Mouse (Mus musculus) embryonic facial prominence, embryonic 14.5 days (tissue): ENCODE measurements at regions not wholly inside any gene's neighbourhood (a gene's known extent, or its start where the extent isn't known, plus 50 kb on each side); places are given as distances from the start of the nearest gene placed in this dataset.

Source experiments
- ATAC-seq: fragments of 200-750 bp; cut with Nextera tagmentation; 2 replicates; pipeline ENCODE4 v1.8.0; 2017; ENCODE audit warnings: low read depth, moderate number of reproducible peaks, moderate TSS enrichment
- DNase-seq: peaks from one replicate; pipeline ENCODE4 v3.0.0-alpha.2; 2015; ENCODE audit warnings: low spot score
- H3K27ac ChIP-seq: fragments of 300-500 bp; sonication (generic); replicated peaks from 2 replicates; pipeline ENCODE4 v1.5.1; 2014; ENCODE audit warnings: low read depth, mild to moderate bottlenecking, low read length, moderate library complexity
- H3K27me3 ChIP-seq: fragments of 300-500 bp; sonication (generic); replicated peaks from 2 replicates; pipeline ENCODE4 v1.6.1; 2014; ENCODE audit warnings: low read length; ENCODE audit not compliant: control insufficient read depth, insufficient read depth
- H3K36me3 ChIP-seq: fragments of 300-500 bp; sonication (generic); 2 replicates; pipeline ENCODE4 v1.6.1; 2014; ENCODE audit warnings: low read length, mixed read lengths; ENCODE audit not compliant: control insufficient read depth, insufficient read depth
- H3K4me1 ChIP-seq: fragments of 300-500 bp; sonication (generic); 2 replicates; pipeline ENCODE4 v1.6.1; 2014; ENCODE audit warnings: antibody characterized with exemption, low read length; ENCODE audit not compliant: control insufficient read depth, insufficient read depth
- H3K4me2 ChIP-seq: fragments of 300-500 bp; sonication (generic); 2 replicates; pipeline ENCODE4 v1.6.1; 2014; ENCODE audit warnings: low read depth, mild to moderate bottlenecking, low read length, moderate library complexity, mixed read lengths
- H3K4me3 ChIP-seq: fragments of 300-500 bp; sonication (generic); 2 replicates; pipeline ENCODE4 v1.5.1; 2014; ENCODE audit warnings: low read depth, mild to moderate bottlenecking, low read length
- H3K9ac ChIP-seq: fragments of 300-500 bp; sonication (generic); 2 replicates; pipeline ENCODE4 v1.6.1; 2014; ENCODE audit warnings: low read depth, mild to moderate bottlenecking, low read length, moderate library complexity, mixed read lengths
- H3K9me3 ChIP-seq: fragments of 300-500 bp; sonication (generic); 2 replicates; pipeline ENCODE4 v1.6.1; 2016; ENCODE audit warnings: low read length; ENCODE audit not compliant: control insufficient read depth
- WGBS: fragments of 180-500 bp; shearing (Covaris S2); extraction: QIAGEN DNeasy Blood & Tissue Kit; methylation state at CpG from one replicate; pipeline ENCODE4 v1.1.7; 2014; 5-methylcytosine and 5-hydroxymethylcytosine counted together

DNA sequence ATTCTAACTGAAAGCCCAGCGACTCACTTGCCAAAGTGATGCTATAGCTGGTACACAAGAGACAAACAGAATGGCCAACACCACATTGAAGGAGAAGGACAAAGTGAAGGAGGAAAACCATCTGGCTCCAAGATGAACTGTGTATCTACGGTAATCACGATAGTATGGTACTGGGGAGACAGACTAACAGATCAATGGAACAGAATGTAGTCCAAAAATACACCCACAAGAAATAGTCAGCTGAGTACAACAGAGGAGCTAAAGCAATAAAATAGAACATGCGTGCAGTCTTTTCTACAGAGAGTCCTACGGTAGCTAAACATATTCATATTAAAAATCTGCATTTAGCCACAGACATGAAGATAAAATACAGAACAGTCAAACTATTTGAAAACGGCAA lies 92.4 kb upstream of the Tmem150c start:
- WGBS, result 84% methylated on average over 6 of the region's 6 CpGs

DNA sequence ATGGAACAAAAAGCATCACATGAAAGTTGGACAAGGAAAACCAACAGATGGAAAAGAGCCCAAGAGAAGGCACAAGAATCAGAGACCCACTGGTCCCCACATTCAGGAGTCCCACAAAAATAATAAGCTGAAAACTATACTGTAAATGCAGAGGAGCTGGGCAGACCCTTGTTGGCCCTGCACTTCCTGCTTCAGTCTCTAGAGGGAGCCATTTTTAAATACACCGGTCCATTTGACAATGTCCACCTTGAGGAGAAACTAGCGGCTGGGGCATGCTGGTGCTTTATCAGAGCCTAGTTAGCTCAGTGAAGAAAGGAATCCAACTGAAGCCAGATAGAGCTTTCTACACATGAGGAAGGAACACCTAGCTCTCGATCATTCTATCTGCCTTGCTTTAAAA lies 90.1 kb upstream of the Tmem150c start:
- WGBS, result 51% methylated on average over 3 of the region's 3 CpGs
- DNase-seq (no peak), ATAC-seq (no peak)
- no peaks in the 10 kb centered on the region for H3K36me3 ChIP-seq
- no peaks in the 10 kb centered on the region for H3K9me3 ChIP-seq
- no peak overlapping the region for H3K9ac ChIP-seq
- no peak overlapping the region for H3K4me2 ChIP-seq
- H3K4me3 ChIP-seq, result no peak overlapping the region
- no peak overlapping the region for H3K27ac ChIP-seq
- H3K27me3 ChIP-seq, result no peaks in the 10 kb centered on the region
- peaks cover 3% of the 10 kb centered on the region; the same call in 1 of the 2 replicates for H3K4me1 ChIP-seq

More for the DNA sequence above, 92.4 kb upstream of the Tmem150c start:
- Histone ChIP-seq H3K27ac (no peak overlapping the region), H3K27me3 (no peaks in the 10 kb centered on the region), H3K36me3 (no peaks in the 10 kb centered on the region), H3K4me2 (no peak overlapping the region), H3K9ac (no peak overlapping the region), H3K4me1 (peaks cover 7% of the 10 kb centered on the region; the same call in 1 of the 2 replicates), H3K9me3 (no peaks in the 10 kb centered on the region), H3K4me3 (no peak overlapping the region)
- no peak for ATAC-seq
- no peak for DNase-seq

GRCm38 (mm10) chr5:100248611-100249010 lies 89.0 kb upstream of the Tmem150c start:
- WGBS, result 59% methylated on average over 5 of the region's 5 CpGs

GRCm38 (mm10) chr5:100246709-100247108 lies 87.1 kb upstream of the Tmem150c start:
- Histone ChIP-seq H3K4me2 (no peak overlapping the region), H3K27me3 (no peaks in the 10 kb centered on the region), H3K4me1 (no peaks in the 10 kb centered on the region), H3K9me3 (no peaks in the 10 kb centered on the region), H3K4me3 (no peak overlapping the region), H3K36me3 (no peaks in the 10 kb centered on the region), H3K9ac (no peak overlapping the region), H3K27ac (no peak overlapping the region)
- DNase-seq (no peak), ATAC-seq (no peak)
- 95% methylated on average over 2 of the region's 2 CpGs for WGBS

More at GRCm38 (mm10) chr5:100248611-100249010, 89.0 kb upstream of the Tmem150c start:
- Histone ChIP-seq H3K4me1 (no peaks in the 10 kb centered on the region), H3K36me3 (no peaks in the 10 kb centered on the region), H3K9ac (no peak overlapping the region), H3K4me3 (no peak overlapping the region), H3K4me2 (no peak overlapping the region), H3K27ac (no peak overlapping the region), H3K9me3 (no peaks in the 10 kb centered on the region), H3K27me3 (no peaks in the 10 kb centered on the region)
- ATAC-seq (no peak), DNase-seq (no peak)

DNA sequence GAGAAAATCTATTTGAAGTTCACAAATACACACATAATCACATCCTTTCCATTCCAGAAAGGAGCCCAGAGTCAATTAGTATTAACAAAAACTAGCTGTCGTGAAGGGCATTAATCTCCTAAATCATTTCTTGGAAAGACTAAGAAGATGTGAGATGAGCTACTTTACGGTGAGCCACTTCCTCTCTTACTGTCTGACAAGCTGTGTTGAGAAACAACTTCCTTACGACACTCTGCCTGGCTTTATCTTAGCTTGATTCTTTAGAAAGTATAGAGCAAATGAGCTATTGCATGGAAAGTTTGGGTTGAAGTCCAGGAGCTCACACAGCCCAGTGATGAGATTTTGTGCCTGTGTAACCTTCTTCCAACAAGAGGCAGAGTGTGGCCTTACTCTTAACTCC lies 85.2 kb upstream of the Tmem150c start:
- H3K36me3 ChIP-seq, result no peaks in the 10 kb centered on the region
- H3K9me3 ChIP-seq, result no peaks in the 10 kb centered on the region
- DNase-seq, result no peak
- H3K27me3 ChIP-seq, result no peaks in the 10 kb centered on the region
- ATAC-seq, result no peak
- H3K4me1 ChIP-seq, result no peaks in the 10 kb centered on the region
- WGBS, result 69% methylated on average over 3 of the region's 3 CpGs
- H3K4me3 ChIP-seq, result no peak overlapping the region
- no peak overlapping the region for H3K9ac ChIP-seq
- no peak overlapping the region for H3K27ac ChIP-seq
- no peak overlapping the region for H3K4me2 ChIP-seq

GRCm38 (mm10) chr5:100240876-100241275 lies 81.3 kb upstream of the Tmem150c start:
- DNase-seq (no peak), ATAC-seq (no peak)
- 70% methylated on average over 6 of the region's 6 CpGs for WGBS
- H3K27me3 ChIP-seq, result no peaks in the 10 kb centered on the region
- no peaks in the 10 kb centered on the region for H3K4me1 ChIP-seq
- no peak overlapping the region for H3K9ac ChIP-seq
- no peaks in the 10 kb centered on the region for H3K9me3 ChIP-seq
- H3K4me3 ChIP-seq, result no peak overlapping the region
- H3K36me3 ChIP-seq, result no peaks in the 10 kb centered on the region
- no peak overlapping the region for H3K4me2 ChIP-seq
- no peak overlapping the region for H3K27ac ChIP-seq

- ATAC-seq, result peak; percentile 53
- WGBS, result 39% methylated on average over 7 of the region's 7 CpGs
Observed at GRCm38 (mm10) chr5:100239632-100240031, 80.0 kb upstream of the Tmem150c start.

DNA sequence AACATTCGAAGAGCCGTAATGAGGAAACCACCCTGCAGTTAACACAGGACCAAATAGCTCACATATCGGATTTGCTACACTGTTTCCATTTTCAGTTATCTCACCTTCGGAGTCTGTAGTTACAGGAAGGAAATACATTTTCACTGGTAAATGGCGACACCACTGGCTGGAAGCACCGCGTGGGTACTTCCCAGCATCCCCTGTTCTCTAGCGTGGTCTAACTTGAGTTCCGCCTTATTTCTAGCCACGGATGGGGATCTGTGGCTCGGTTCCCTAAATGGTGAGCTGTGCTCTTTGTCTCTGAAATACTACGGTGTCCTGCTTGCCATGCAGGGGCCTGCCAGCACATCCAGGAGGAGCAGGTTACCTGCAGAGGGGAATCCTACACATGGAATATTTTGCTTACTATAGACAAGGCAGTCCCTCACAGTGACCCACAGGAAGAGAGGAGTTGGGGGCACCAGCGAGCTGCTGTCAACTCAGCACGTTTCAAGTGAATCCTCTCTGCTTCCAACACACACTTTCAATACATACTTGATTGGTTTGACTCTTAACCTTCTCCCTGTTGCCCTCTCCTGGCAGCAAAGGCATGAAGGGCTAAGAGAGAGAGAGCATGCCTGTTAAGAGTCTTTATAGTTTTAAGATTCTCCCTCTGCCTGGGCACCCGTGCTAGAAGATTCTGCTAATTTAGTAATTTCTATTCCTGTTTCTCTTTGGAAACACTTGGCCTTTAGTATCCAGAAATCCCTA lies 78.9 kb upstream of the Tmem150c start:
- WGBS, result 79% methylated on average over 15 of the region's 15 CpGs
- no peak for ATAC-seq
- no peak overlapping the region for H3K4me3 ChIP-seq
- H3K4me1 ChIP-seq, result no peaks in the 10 kb centered on the region
- DNase-seq, result no peak
- no peaks in the 10 kb centered on the region for H3K36me3 ChIP-seq
- H3K27me3 ChIP-seq, result no peaks in the 10 kb centered on the region
- H3K9me3 ChIP-seq, result no peaks in the 10 kb centered on the region
- H3K27ac ChIP-seq, result no peak overlapping the region
- H3K4me2 ChIP-seq, result no peak overlapping the region
- no peak overlapping the region for H3K9ac ChIP-seq

More at GRCm38 (mm10) chr5:100239632-100240031, 80.0 kb upstream of the Tmem150c start:
- H3K9me3 ChIP-seq, result no peaks in the 10 kb centered on the region
- DNase-seq, result peak; percentile 63
- H3K4me3 ChIP-seq, result no peak overlapping the region
- H3K36me3 ChIP-seq, result no peaks in the 10 kb centered on the region
- H3K27ac ChIP-seq, result no peak overlapping the region
- no peak overlapping the region for H3K9ac ChIP-seq
- H3K4me2 ChIP-seq, result no peak overlapping the region
- H3K27me3 ChIP-seq, result no peaks in the 10 kb centered on the region
- H3K4me1 ChIP-seq, result no peaks in the 10 kb centered on the region

DNA sequence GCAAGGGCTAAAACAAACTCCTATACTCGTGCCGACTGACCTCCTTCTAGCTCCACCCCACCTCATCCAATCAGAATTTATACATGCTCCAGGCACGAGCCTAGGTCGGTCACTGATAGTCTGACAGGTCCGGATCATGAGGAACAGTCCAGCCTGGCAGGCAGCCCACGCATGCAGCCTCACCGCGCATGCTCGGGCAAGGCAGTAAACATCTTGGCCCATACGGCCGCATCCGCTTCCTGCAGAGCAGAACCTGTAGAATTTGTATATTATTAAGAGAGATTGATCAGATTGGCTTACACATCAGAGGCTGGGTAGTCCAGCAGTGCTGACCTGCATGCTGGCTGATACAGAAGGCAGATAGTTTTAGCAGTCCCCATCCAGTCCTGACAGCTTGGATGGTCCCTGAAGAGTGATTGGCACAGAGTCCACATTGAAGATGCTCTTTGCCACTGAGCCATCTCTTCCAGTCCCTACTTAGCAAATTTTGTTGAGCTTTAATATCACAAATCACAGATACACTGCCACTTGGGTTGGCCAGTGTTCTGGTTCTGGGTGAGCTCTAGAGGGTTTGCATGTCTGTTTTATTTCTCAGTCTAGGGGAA lies 78.2 kb upstream of the Tmem150c start:
- 92% methylated on average over 12 of the region's 12 CpGs for WGBS
- Histone ChIP-seq H3K4me2 (no peak overlapping the region), H3K36me3 (no peaks in the 10 kb centered on the region), H3K27me3 (no peaks in the 10 kb centered on the region), H3K4me3 (no peak overlapping the region), H3K9ac (no peak overlapping the region), H3K4me1 (no peaks in the 10 kb centered on the region), H3K9me3 (no peaks in the 10 kb centered on the region), H3K27ac (no peak overlapping the region)
- ATAC-seq (no peak), DNase-seq (no peak)
